Mouse (Mus musculus) Patski (cell line): ENCODE measurements around the gene Dhrs3. TPM values are rescaled to one million over a fixed set of nuclear protein-coding genes. Genes with fewer than 3 reads are reported as not detected.

Source experiments
- ATAC-seq: fragments of 100-300 bp; one replicate; pipeline ENCODE4 v1.8.0; 2021
- CTCF ChIA-PET: fragments of 350-600 bp; sonication (Branson Sonifier 250); formaldehyde crosslinking; loops from one replicate; lab custom pipeline; 2022; ENCODE audit warnings: inconsistent platforms; lab: Charles Lee
- POLR2A ChIA-PET: fragments of 350-600 bp; sonication (Branson Sonifier 250); formaldehyde crosslinking; loops from one replicate; lab custom pipeline; 2022; ENCODE audit warnings: antibody characterized with exemption, inconsistent platforms; lab: Charles Lee
- DNase-seq: peaks from one replicate; pipeline ENCODE4 v3.0.0-alpha.2; 2011; ENCODE audit warnings: low read depth, low spot score
- H3K27me3 ChIP-seq: fragments of 371-371 bp; one replicate; pipeline ENCODE4 v1.5.1; 2021
- CTCF ChIP-seq: fragments of 100-300 bp; IDR thresholded peaks from one replicate; pipeline ENCODE4 v1.5.1; 2021
- in situ Hi-C: fragments of 300-500 bp; cut with MboI; formaldehyde crosslinking; loops from 3 replicates; pipeline ENCODE4 v1.11.1; 2018; ENCODE audit warnings: low pct_unique_long_range_greater_than_20kb, mixed read lengths
- polyA plus RNA-seq: library from polyadenylated mRNA; unstranded; gene quantifications from one replicate; pipeline ENCODE4 v1.2.3, GENCODE M21; 2021

The Dhrs3 gene
- polyA plus RNA-seq, 1 experiment from 2014 or later: 281 TPM

DNA sequence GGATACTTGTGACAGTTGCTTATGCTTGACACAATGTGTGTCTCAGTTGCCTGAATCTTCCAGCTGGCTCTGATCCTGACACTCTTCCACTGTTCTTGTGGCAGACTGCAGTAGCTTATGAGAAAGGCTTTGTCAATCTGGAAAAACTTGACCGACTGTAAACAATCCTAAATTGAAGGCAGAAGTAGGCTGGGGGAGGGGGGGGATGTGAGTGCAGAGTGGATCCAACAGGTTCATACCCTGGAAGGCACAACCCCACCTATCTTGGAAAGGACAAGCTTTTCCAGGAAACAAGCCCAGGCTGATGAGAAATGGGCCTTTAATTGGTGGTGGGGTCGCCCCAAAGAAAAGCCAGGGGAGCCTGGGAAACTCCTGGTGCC lies 2.6 kb downstream of the Dhrs3 start:
- ChIA-PET POLR2A (interaction anchor here (0.6 to 4.9 kb wide), 15 partner anchors 34 to 235 kb away, joined by 3 to 42 read pairs (median 5); no protein-coding TSS in a partner anchor), CTCF (interaction anchor here (0.6 to 2.0 kb wide), 4 partner anchors 54 to 176 kb away, joined by 3 to 8 read pairs (median 3); no protein-coding TSS in a partner anchor)
- DNase-seq: no peak
- no peaks in the 10 kb centered on the region for H3K27me3 ChIP-seq
- in situ Hi-C loops: no loop called here
- TF ChIP-seq CTCF: no peak
- ATAC-seq: no peak

DNA sequence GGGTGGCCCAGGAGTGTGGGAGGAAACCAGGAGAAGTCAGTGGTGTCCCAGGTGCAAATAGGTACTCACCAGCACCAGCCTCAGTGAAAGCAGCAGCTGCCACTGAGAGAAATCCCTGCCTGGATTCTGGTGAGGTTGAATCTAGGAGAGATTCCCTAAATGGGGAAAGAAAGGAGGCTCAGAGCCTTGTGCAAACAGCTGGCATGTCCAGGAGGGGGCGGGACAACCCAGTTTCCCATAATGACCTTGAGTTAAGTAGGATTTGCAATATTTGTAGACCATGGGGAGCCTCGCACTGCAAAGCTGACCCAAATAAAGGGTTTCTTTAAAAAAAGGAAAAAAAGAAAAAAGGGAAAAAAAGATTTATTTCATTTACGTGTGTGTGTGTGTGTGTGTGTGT lies 3.7 kb downstream of the Dhrs3 start:
- TF ChIP-seq CTCF: no peak
- in situ Hi-C loops: no loop called here
- DNase-seq (no peak), ATAC-seq (no peak)
- POLR2A ChIA-PET: interaction anchor here (0.7 to 2.1 kb wide), 6 partner anchors 33 to 235 kb away, joined by 3 to 8 read pairs (median 4); no protein-coding TSS in a partner anchor
- CTCF ChIA-PET: interaction anchor here (1.0 to 1.4 kb wide), 3 partner anchors 34 to 175 kb away, joined by 3 to 5 read pairs (median 3); no protein-coding TSS in a partner anchor
- no peaks in the 10 kb centered on the region for H3K27me3 ChIP-seq

DNA sequence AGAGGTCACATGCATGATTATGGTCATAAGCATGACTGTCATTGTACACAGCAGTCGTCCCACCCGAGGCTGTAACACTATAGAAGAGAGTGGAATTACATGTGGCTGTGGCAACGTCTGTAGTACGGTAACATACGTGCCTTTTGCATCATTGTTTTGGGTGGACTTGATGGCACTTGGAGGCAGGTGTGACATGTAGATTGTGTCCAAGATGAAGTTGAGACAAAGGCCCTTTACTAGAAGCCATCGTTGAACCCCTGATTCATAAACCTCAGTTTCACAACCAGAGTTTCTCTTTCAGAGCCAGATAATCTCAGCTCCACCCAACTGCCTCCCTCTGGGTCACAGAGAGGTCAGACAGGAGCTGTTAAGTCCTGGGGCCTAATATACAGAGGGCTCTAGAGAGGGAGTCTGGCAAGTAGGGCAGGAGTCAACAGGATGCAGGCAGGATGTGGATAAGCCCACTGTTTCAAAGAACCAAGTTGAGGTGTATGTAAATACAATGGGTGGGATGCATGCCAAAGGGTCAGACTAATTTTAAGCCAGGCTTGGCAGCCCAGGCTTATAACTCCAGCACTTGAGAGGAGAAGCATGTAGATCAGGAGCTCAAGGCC lies 5.5 kb downstream of the Dhrs3 start:
- H3K27me3 ChIP-seq: no peaks in the 10 kb centered on the region
- DNase-seq (no peak), ATAC-seq (no peak)
- in situ Hi-C loops: no loop called here
- CTCF ChIA-PET: interaction anchor here (0.9 to 1.4 kb wide), 3 partner anchors 8 to 227 kb away, joined by 3 read pairs; no protein-coding TSS in a partner anchor
- POLR2A ChIA-PET: interaction anchor here (0.6 to 1.7 kb wide), 7 partner anchors 31 to 228 kb away, joined by 3 to 5 read pairs (median 4); no protein-coding TSS in a partner anchor
- TF ChIP-seq CTCF: no peak

DNA sequence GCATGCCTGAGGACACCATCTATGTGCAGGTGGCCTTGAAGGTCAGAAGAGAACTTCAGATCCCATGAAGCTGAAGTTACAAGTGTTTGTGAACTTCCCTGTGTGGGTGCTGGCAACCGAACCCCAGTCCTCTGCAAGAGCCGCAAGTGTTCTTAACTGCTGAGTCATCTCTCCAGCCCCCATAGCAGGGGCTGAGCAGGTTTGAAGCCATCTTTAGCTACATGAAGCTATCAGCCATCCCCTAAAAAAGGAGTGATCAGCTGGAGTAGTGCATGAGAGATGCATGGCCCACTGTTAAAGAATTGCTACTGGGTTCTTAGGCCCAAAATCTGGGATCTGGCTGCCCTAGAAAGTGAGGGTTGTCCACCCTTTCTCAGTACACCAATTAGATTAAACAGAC lies 6.1 kb downstream of the Dhrs3 start:
- no peak for ATAC-seq
- TF ChIP-seq CTCF: no peak
- ChIA-PET CTCF (interaction anchor here (0.9 to 1.4 kb wide), 3 partner anchors 8 to 227 kb away, joined by 3 read pairs; no protein-coding TSS in a partner anchor), POLR2A (interaction anchor here (0.6 to 1.7 kb wide), 5 partner anchors 32 to 228 kb away, joined by 3 to 4 read pairs (median 4); no protein-coding TSS in a partner anchor)
- in situ Hi-C loops: no loop called here
- H3K27me3 ChIP-seq: no peaks in the 10 kb centered on the region
- no peak for DNase-seq

DNA sequence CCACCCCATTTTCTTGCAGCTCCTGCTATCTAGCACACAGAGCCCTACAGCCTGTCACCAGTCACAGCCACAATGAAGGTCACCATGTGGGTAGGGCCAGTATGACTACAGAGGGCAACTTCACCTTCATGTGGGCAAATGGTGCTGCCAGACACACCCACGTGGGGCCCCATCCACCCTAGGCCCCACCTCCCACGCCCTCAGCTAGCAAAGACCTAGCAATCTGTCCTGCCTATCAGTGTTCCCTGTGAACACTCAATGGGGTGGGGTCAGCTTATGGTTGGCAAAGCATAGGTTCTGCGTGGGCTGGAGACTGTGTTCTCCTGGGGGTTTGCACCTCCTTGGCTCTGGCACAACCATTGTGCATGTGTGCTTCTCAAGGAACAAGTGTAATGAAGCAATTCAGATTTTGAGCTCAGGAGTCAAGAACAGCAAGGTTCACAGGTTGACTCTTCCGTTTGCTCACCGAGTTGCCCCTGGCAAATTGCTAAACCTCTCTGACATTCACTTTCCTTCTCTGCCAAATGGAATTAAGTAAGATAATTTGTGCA lies 9.0 kb downstream of the Dhrs3 start:
- no peaks in the 10 kb centered on the region for H3K27me3 ChIP-seq
- ChIA-PET POLR2A (interaction anchor here (1.0 kb wide), 1 partner anchor 130 kb away, joined by 3 read pairs; no protein-coding TSS in a partner anchor), CTCF (interaction anchor here (1.6 kb wide), 1 partner anchor 123 kb away, joined by 3 read pairs; no protein-coding TSS in a partner anchor)
- no peak for TF ChIP-seq CTCF
- in situ Hi-C loops: no loop called here
- DNase-seq (no peak), ATAC-seq (no peak)

DNA sequence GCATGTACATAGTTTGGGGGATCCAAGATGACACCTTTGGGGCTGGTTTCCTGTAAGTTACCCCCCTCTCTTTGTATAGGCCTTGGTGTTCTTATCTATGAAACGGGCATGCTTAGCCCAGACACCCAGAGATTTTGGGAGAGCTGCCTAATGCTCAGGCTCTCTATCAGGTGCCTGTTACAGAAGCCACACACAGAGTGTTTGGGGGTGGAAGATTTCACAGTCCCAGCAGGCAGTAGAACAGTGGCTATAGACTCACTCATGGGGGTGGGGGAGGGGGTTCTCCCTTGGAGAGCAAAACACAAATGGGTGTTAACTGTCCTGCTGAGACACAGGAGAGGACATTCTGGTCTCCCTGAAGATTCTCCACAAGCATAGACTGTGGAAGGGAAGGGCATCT lies 10.5 kb downstream of the Dhrs3 start:
- no peak for ATAC-seq
- TF ChIP-seq CTCF: no peak
- in situ Hi-C loops: no loop called here
- no peak for DNase-seq
- no peaks in the 10 kb centered on the region for H3K27me3 ChIP-seq
- CTCF ChIA-PET: no interaction called here
- POLR2A ChIA-PET: no interaction called here

DNA sequence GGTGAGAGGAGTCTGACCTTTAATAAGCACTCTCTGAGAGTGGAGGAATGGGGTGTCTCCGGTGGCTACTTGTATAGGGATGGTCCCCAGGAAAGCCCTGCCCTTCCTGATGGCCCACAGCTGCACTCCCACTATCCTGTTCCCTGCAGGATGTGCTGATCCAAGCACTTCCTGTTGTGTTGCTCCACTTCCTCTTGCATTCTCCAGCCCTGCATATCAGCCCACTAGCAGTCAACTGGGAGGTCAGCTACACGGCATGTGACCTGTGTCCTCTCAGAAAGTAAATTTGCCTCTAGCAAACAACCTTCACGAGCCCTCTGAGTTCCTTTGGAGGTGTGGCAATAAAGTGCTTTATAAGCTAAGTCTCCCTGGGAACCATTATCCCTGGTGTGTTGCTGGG lies 11.3 kb downstream of the Dhrs3 start:
- in situ Hi-C loops: no loop called here
- ChIA-PET CTCF (no interaction called here), POLR2A (no interaction called here)
- DNase-seq (no peak), ATAC-seq (no peak)
- no peaks in the 10 kb centered on the region for H3K27me3 ChIP-seq
- TF ChIP-seq CTCF: no peak

DNA sequence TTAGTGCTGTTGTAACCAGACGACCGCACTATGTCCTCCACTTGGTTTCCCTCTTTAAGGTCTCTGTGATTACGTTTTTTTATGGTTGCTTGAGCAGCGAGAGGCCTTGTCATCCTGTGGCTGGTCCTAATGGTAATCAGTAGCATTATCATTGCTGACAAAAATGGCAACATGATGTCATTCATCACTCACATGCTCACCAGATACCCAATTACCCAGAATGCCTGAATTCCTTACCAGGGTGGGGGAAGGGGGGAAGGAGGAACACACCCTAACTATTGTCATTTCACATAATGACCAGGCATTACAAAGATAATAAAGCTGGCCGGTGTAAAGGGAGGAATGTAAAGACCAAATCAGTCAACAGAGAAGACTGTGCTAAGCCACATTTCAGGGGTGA lies 12.5 kb downstream of the Dhrs3 start:
- no peaks in the 10 kb centered on the region for H3K27me3 ChIP-seq
- in situ Hi-C loops: no loop called here
- POLR2A ChIA-PET: no interaction called here
- TF ChIP-seq CTCF: no peak
- CTCF ChIA-PET: no interaction called here
- ATAC-seq (no peak), DNase-seq (no peak)

DNA sequence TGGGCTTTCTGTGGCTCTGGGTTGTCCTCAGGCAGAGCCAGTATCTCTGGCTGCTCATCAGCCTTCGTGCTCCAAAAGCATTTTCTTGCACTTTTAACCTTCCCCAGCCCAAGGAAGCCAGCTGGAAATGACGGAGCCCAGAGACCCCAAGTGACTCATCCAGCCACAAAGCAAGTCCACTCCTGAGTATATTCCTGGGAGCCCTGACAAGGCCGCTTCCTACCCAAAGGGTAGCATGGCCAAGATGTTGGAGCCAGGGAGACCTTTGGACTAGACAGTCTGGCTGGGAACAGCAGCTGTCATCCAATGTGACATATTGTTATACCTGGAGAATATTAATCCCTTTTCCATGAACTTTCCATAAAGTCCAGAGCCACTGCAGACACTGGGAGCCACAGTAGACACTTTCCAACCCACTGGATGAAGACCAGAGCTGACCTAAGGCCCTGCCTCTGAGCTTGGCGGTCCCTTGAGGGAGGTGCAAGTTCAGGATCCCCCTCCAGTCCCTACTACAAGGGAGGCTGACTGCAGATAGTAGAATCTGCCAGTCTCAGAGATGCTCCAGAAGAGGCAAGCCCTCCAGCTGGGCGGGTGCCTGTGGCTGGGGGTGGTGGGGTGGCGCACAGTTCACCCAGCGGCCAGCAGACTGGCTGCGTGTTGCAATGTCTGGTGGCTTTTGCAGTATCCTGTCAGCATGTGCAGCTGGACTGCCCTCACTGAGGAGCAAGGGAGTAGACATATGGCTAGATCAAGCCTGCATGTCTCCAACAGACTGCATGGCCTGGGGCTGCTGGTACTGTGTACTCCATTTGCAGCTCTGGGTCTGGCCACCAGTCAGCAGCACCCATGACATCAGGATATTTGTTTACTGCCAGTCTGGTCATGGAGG lies 13.6 kb downstream of the Dhrs3 start:
- no peak for TF ChIP-seq CTCF
- CTCF ChIA-PET: interaction anchor here (1.6 kb wide), 1 partner anchor 11 kb away, joined by 4 read pairs; no protein-coding TSS in a partner anchor
- POLR2A ChIA-PET: interaction anchor here (0.7 to 1.3 kb wide), 2 partner anchors 44 to 86 kb away, joined by 3 read pairs; no protein-coding TSS in a partner anchor
- DNase-seq (no peak), ATAC-seq (peak; percentile 50)
- no peaks in the 10 kb centered on the region for H3K27me3 ChIP-seq
- in situ Hi-C loops: no loop called here

DNA sequence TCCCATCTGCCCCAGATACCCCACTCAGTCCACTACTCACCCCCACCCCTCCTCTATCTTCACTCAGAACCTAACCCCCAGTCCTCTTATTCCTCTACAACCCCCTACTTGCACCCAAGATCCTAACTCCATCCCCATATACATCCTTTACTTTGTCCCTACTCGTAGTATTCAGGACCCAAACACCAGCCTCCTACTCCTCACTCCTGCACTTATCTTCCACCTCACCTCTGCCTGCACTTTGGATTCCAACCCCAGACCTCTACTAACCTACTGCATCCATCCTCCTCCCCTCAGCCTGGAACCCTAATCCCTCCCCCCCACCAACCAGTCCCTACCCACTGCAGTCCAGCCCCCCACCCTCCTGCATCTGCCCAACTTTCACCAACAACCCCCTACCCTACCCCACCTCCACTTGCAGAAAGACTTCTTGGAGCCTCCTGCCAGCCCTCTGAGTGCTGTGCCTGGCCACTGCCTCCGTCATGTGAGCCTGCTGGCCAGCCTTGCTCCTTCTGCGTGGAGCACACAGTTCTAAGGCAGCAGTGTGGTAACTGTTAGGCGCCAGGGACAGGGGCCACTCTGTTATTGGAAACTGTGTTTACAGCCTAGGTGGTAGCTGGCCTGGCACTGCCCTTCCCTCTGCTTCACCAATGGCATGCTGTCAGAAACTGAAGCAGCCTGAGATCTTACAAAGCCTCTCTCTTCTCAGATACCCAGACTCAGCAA lies 14.5 kb downstream of the Dhrs3 start:
- in situ Hi-C loops: no loop called here

More for the DNA sequence above, 14.5 kb downstream of the Dhrs3 start:
- CTCF ChIA-PET: interaction anchor here (1.6 kb wide), 1 partner anchor 10 kb away, joined by 4 read pairs; no protein-coding TSS in a partner anchor
- ATAC-seq: no peak
- POLR2A ChIA-PET: interaction anchor here (1.2 kb wide), 1 partner anchor 13 kb away, joined by 5 read pairs; no protein-coding TSS in a partner anchor
- H3K27me3 ChIP-seq: no peaks in the 10 kb centered on the region
- DNase-seq: no peak
- TF ChIP-seq CTCF: no peak
